Mouse (Mus musculus) gastrocnemius, postnatal 4 days (tissue): ENCODE results near the gene Skint3. TPM values are rescaled to one million over a fixed set of nuclear protein-coding genes. Genes with fewer than 3 reads are reported as not detected.
"Not testable (repeated sequence)": the region's sequence is repeated elsewhere in the genome, so short reads cannot be mapped to it uniquely, and the experiment has no call there.

Experiments
- DNase-seq, 2 experiments: peaks; one replicate each; pipeline ENCODE4 v3.0.0; 2021 to 2022; ENCODE audit warnings: low spot score in 2 of 2, mixed read lengths in 2 of 2
- long read RNA-seq, 2 experiments: library from polyadenylated mRNA; stranded (forward); transcript quantifications; one replicate each; pipeline ENCODE4 v2.0.0; 2021
- total RNA-seq, 2 experiments: library from RNA; stranded (reverse); gene quantifications; 2 replicates each; pipeline ENCODE4 v1.2.3; 2021

Skint3 gene
- under 1 TPM in 1 of 2 experiments, not detected in 1; 0.10 TPM for total RNA-seq
- long read RNA-seq, experiment 1: 0 reads
- long read RNA-seq, experiment 2: 0 reads

DNA sequence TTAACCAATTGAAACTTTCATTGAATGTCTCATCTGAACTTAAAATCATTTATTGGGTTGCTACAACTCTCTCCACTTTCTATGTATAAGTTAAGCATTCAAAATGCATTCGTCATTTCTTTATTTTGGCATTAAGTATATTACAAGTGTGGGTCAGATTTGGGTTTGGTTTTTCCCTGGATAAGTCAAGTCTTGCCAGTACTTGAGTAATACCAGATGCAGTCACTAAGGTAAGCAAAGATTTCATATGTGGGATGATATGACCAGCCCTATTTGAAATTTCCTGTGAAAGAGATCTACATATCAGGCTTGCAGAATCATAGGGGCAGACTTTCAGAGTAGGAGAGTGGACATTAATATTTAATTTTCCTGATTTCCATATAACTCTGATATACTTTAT is at the start of gene Skint3:
TSS of gene Skint3 (plus strand) at position 301 of the 400 bp plus-strand sequence.
- no peak for DNase-seq

- no peak for DNase-seq
These were observed 11.4 kb downstream of the Skint3 start for GRCm38 (mm10) chr4:112243416-112243815.

GRCm38 (mm10) chr4:112243951-112244350 is 11.9 kb downstream of the Skint3 start:
- no peak for DNase-seq

GRCm38 (mm10) chr4:112256022-112256421 is 24.0 kb downstream of the Skint3 start:
- no peak for DNase-seq

GRCm38 (mm10) chr4:112287178-112287974 is 55.3 kb downstream of the Skint3 start:
- DNase-seq: no peak

GRCm38 (mm10) chr4:112288396-112288795 is 56.4 kb downstream of the Skint3 start:
- DNase-seq: no peak

DNA sequence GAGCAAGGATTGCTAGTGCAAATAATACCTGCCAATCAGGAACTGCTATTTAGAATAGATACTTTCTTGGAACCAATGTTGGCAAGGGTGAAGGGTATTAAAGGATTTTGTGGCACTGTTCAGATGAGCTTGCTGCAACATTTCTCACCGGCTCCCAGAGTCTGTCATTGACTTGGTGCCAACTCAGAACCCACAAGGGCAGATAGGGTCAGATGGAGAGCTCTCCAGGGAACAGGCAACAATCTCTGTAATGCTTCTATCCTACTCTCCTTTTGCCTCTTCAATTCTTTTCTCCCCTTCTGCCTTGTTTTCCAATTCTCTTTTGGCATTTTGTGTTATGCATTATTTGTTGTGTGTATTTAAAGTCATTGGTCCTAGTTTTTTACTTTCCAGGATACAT is 70.3 kb downstream of the Skint3 start:
- DNase-seq: no peak

DNA sequence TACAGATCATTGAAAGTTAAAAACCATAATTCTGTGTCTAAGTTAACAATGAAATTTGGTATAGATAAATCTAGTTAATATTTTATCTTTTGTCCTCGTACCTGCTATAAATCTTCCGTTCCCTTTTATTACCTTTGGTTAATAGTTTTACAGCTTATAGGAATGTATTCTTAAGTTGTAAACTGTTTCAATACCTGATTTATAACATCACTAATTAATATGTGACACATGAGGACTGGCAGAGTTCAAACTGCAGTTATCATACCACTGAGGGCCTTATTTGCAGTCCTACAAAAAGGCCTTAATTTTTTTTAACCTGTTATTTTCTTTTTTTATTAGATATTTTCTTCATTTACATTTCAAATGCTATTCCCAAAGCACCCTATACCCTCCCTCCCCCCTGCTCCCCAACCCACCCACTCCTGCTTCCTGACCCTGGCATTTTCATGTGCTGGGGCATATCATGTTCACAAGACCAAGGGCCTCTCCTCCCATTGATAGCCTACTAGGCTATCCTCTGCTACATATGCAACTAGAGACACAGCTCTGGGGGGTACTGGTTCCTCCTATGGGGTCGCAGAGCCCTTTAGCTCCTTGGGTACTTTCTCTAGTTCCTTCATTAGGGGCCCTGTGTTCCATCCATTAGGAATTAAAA is 70.9 kb downstream of the Skint3 start:
- DNase-seq: no peak

GRCm38 (mm10) chr4:112349111-112349510 is 117.1 kb downstream of the Skint3 start:
- not testable (repeated sequence) for DNase-seq

Other genes with a start within 250 kb of the Skint3 start
- gene Skint1, start 226.0 kb upstream of the Skint3 start, total RNA-seq: not detected
- not detected for gene Skint4, start 160.2 kb upstream of the Skint3 start, total RNA-seq
- not detected for gene Skint9, start 201.7 kb downstream of the Skint3 start, total RNA-seq